Mouse (Mus musculus): ENCODE data around the gene Mlc1. TPM values are rescaled to one million over a fixed set of nuclear protein-coding genes. Genes with fewer than 3 reads are reported as not detected.

The Mlc1 gene
- polyA plus RNA-seq, 1 experiment from 2014 or later: 52.9 TPM

DNA sequence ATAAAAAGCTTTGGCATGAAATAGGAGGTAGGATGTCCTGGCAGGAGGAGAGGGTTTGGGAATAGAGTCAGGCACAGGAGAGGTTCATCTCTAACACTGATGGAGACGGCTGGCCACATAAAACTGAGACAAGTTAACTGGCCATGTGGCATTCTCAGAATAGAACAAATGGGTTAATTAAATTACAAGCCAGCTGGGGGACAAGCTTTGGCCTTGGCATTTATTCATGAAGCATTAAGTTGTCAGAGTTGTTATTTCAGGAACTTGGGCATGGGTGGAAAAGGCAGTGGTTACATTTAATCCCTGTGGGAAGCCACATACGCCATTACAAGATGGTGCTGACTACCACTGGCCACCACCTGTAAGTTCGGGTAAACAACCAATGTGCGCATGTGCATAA is 27.6 kb downstream of the Mlc1 start:
- WGBS: 82% methylated on average over 4 of the region's 4 CpGs
- no peak overlapping the region for H3K27ac ChIP-seq (ENCODE audit: low read depth, low read length)
- H3K4me1 ChIP-seq (ENCODE audit: control insufficient read depth, insufficient read depth, low read depth, low read length): peaks cover 5% of the 10 kb centered on the region
- H3K4me3 ChIP-seq (ENCODE audit: low read length): no peak overlapping the region
- H3K27me3 ChIP-seq (replicated peaks; ENCODE audit: control insufficient read depth, insufficient read depth, low read length): peaks cover 5% of the 10 kb centered on the region; the same call in 1 of the 2 replicates
- ATAC-seq: no peak
- no peaks in the 10 kb centered on the region for H3K9me3 ChIP-seq (ENCODE audit: control insufficient read depth, low read length)
- H3K9ac ChIP-seq (ENCODE audit: low read depth, low read length): no peak overlapping the region
- H3K36me3 ChIP-seq (ENCODE audit: control insufficient read depth, insufficient read depth, low read length): no peaks in the 10 kb centered on the region
- H3K4me2 ChIP-seq (ENCODE audit: low read length): no peak overlapping the region

DNA sequence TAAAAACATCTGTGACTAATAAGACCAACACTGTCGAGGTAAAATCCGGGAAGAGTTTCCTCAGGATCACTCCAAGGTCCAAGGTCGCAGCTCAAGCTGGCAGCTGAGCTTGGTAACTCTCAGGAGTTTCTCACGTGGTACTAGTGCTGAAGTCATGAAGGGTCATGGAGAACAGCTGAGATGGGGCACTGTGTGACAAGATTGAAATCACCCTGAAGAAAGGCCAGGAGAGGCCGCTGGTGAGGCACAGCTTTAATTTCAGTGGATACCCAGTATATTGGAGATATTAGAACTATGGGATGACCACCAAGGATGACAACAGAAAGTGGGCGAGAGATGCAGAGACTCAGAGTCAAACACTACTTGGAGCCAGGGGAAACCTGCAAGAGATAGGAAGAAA is 32.0 kb downstream of the Mlc1 start:
- 58% methylated on average over 6 of the region's 6 CpGs for WGBS
- no peak overlapping the region for H3K4me2 ChIP-seq (ENCODE audit: low read length)
- no peak overlapping the region for H3K27ac ChIP-seq (ENCODE audit: low read depth, low read length)
- H3K4me1 ChIP-seq (ENCODE audit: control insufficient read depth, insufficient read depth, low read depth, low read length): no peaks in the 10 kb centered on the region
- no peaks in the 10 kb centered on the region for H3K27me3 ChIP-seq (replicated peaks; ENCODE audit: control insufficient read depth, insufficient read depth, low read length)
- H3K36me3 ChIP-seq (ENCODE audit: control insufficient read depth, insufficient read depth, low read length): no peaks in the 10 kb centered on the region
- H3K9me3 ChIP-seq (ENCODE audit: control insufficient read depth, low read length): no peaks in the 10 kb centered on the region
- ATAC-seq: no peak
- H3K9ac ChIP-seq (ENCODE audit: low read depth, low read length): no peak overlapping the region
- H3K4me3 ChIP-seq (ENCODE audit: low read length): no peak overlapping the region

DNA sequence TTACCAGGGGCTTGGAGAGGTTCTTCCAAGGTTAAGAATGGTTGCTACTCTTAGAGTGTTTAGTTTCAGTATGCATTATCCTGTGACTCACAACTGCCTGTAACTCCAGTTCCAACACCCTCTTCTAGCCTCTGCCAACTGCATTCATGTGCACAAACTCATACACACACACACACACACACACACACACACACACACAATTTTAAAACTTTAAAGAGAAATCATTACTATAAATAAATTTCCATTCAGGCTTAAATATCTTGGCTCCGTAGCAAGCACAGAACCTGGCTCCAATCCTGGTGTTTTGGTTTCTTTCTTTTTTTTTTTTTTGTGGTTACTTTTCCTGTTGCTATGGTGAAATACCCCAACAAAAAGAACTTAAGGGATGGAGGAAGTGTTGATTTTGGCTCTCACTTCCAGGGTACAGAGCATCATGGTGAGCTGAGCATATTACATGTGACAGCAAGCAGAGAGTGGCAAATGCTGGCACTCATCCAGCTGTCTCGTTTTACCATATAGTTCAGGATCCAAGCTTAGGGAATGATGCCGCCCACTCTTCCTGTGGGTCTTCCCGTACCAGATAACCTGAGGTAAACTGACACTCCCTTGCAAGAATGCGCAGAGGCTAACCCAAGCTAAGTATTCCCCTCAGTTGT is 34.8 kb downstream of the Mlc1 start:
- Histone ChIP-seq H3K27ac (ENCODE audit: low read depth, low read length) (no peak overlapping the region), H3K4me2 (ENCODE audit: low read length) (no peak overlapping the region), H3K36me3 (ENCODE audit: control insufficient read depth, insufficient read depth, low read length) (no peaks in the 10 kb centered on the region), H3K4me1 (ENCODE audit: control insufficient read depth, insufficient read depth, low read depth, low read length) (no peaks in the 10 kb centered on the region), H3K9ac (ENCODE audit: low read depth, low read length) (no peak overlapping the region), H3K4me3 (ENCODE audit: low read length) (no peak overlapping the region), H3K27me3 (replicated peaks; ENCODE audit: control insufficient read depth, insufficient read depth, low read length) (no peaks in the 10 kb centered on the region), H3K9me3 (ENCODE audit: control insufficient read depth, low read length) (no peaks in the 10 kb centered on the region)
- WGBS: 78% methylated on average over 5 of the region's 5 CpGs
- no peak for ATAC-seq

DNA sequence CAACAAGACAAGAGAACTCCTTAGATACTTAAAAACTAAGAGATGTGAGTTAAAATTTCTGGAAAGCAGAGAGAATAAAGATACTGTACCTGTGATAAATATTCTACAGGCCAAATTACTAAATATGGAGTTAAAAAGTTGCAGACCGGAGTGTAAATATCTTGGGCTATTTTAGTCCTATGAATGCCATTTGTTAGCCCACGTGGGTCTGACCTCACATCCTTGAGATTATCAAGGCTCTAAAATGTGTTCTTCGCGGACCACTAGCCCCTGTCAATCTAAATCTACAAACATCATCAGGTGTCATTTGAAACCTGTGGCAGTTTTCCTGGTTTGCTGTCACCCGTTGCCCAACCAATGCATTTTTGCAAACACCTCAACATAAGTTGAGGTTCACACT is 36.0 kb downstream of the Mlc1 start:
- H3K4me3 ChIP-seq (ENCODE audit: low read length): no peak overlapping the region
- H3K4me2 ChIP-seq (ENCODE audit: low read length): no peak overlapping the region
- no peaks in the 10 kb centered on the region for H3K9me3 ChIP-seq (ENCODE audit: control insufficient read depth, low read length)
- no peak overlapping the region for H3K27ac ChIP-seq (ENCODE audit: low read depth, low read length)
- ATAC-seq: no peak
- H3K36me3 ChIP-seq (ENCODE audit: control insufficient read depth, insufficient read depth, low read length): no peaks in the 10 kb centered on the region
- WGBS: 86% methylated on average over 5 of the region's 5 CpGs
- H3K4me1 ChIP-seq (ENCODE audit: control insufficient read depth, insufficient read depth, low read depth, low read length): no peaks in the 10 kb centered on the region
- no peak overlapping the region for H3K9ac ChIP-seq (ENCODE audit: low read depth, low read length)
- no peaks in the 10 kb centered on the region for H3K27me3 ChIP-seq (replicated peaks; ENCODE audit: control insufficient read depth, insufficient read depth, low read length)

DNA sequence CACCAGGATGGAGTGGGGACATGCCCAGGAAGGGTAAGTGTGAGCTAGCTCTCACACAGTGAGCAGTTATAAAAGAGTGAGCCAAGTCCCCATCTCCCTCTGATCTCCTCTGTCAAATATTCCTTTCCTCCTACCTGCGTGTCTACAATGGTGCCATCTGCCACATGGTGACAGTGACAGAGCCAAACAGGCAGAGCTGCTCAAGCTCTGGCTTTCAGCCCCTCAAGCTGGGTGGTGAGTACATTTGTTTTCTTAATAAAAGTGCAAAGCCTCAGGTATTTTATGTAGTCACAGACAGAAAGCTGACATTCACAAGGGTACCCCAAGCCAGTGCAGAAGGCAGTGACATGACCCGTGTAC is 41.5 kb downstream of the Mlc1 start:
- no peak overlapping the region for H3K9ac ChIP-seq (ENCODE audit: low read depth, low read length)
- WGBS: 75% methylated on average over 2 of the region's 2 CpGs
- H3K4me3 ChIP-seq (ENCODE audit: low read length): no peak overlapping the region
- ATAC-seq: no peak
- no peaks in the 10 kb centered on the region for H3K4me1 ChIP-seq (ENCODE audit: control insufficient read depth, insufficient read depth, low read depth, low read length)
- H3K9me3 ChIP-seq (ENCODE audit: control insufficient read depth, low read length): no peaks in the 10 kb centered on the region
- no peaks in the 10 kb centered on the region for H3K36me3 ChIP-seq (ENCODE audit: control insufficient read depth, insufficient read depth, low read length)
- no peaks in the 10 kb centered on the region for H3K27me3 ChIP-seq (replicated peaks; ENCODE audit: control insufficient read depth, insufficient read depth, low read length)
- no peak overlapping the region for H3K27ac ChIP-seq (ENCODE audit: low read depth, low read length)
- H3K4me2 ChIP-seq (ENCODE audit: low read length): no peak overlapping the region

DNA sequence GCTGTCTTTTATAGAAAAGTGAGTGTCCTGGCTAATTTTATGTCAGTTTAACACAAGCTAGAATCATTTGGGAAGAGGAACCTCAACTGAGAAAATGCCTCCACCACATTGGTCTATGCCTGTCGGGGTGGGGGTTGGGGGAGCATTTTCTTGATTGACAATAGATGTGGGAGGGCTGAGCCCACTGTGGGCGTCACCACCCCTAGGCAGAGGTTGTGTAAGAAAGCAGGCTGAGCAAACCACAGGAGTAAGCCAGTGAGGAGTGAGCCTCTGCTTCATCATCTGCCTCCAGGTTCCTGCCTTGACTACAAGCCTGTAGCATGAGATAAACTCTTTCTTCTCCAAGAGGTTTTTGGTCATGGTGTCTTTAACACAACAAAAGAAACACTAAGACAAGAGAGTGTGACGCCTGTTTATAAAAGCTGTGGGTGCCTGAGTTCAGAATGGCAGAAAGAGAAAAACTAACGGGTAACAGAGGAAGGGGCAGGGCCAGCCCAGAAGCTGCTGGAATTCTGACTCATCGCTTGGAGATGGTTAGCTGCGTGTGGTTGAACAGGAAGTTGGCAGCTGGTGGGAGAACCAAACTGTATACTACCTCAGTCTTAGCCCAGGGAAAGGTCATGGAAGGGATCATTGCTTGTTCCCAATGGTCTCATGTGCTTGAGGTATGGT is 42.1 kb downstream of the Mlc1 start:
- Histone ChIP-seq H3K36me3 (ENCODE audit: control insufficient read depth, insufficient read depth, low read length) (no peaks in the 10 kb centered on the region), H3K4me1 (ENCODE audit: control insufficient read depth, insufficient read depth, low read depth, low read length) (no peaks in the 10 kb centered on the region), H3K9ac (ENCODE audit: low read depth, low read length) (no peak overlapping the region), H3K4me2 (ENCODE audit: low read length) (no peak overlapping the region), H3K9me3 (ENCODE audit: control insufficient read depth, low read length) (no peaks in the 10 kb centered on the region), H3K4me3 (ENCODE audit: low read length) (no peak overlapping the region), H3K27me3 (replicated peaks; ENCODE audit: control insufficient read depth, insufficient read depth, low read length) (no peaks in the 10 kb centered on the region), H3K27ac (ENCODE audit: low read depth, low read length) (no peak overlapping the region)
- WGBS: 65% methylated on average over 6 of the region's 6 CpGs
- no peak for ATAC-seq

DNA sequence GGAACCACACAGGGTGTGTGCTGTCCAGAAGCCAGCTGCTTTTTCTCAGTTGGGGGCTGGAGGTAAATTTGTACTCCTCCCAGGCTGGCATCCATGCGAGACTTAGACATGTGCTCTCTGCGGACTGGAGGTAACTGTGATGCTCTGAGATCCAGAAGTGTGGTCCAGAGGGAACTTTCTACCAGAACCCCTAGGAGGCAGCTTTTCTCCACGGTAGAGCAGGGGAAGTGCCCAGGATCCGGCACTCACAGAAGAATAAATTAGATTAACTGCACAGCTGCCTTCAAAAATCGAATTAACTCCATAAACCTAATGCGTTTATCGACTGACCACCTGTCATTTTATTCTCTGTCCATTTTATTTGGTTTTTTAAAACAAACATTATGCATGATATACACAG is 44.7 kb downstream of the Mlc1 start:
- H3K4me1 ChIP-seq (ENCODE audit: control insufficient read depth, insufficient read depth, low read depth, low read length): no peaks in the 10 kb centered on the region
- H3K36me3 ChIP-seq (ENCODE audit: control insufficient read depth, insufficient read depth, low read length): no peaks in the 10 kb centered on the region
- H3K27ac ChIP-seq (ENCODE audit: low read depth, low read length): no peak overlapping the region
- H3K9ac ChIP-seq (ENCODE audit: low read depth, low read length): no peak overlapping the region
- H3K4me2 ChIP-seq (ENCODE audit: low read length): no peak overlapping the region
- no peak for ATAC-seq
- H3K4me3 ChIP-seq (ENCODE audit: low read length): no peak overlapping the region
- WGBS: 56% methylated on average over 7 of the region's 7 CpGs
- H3K27me3 ChIP-seq (replicated peaks; ENCODE audit: control insufficient read depth, insufficient read depth, low read length): no peaks in the 10 kb centered on the region
- H3K9me3 ChIP-seq (ENCODE audit: control insufficient read depth, low read length): no peaks in the 10 kb centered on the region

- Histone ChIP-seq H3K4me1 (ENCODE audit: control insufficient read depth, insufficient read depth, low read depth, low read length) (no peaks in the 10 kb centered on the region), H3K4me2 (ENCODE audit: low read length) (no peak overlapping the region), H3K27ac (ENCODE audit: low read depth, low read length) (no peak overlapping the region), H3K9me3 (ENCODE audit: control insufficient read depth, low read length) (no peaks in the 10 kb centered on the region), H3K27me3 (replicated peaks; ENCODE audit: control insufficient read depth, insufficient read depth, low read length) (no peaks in the 10 kb centered on the region), H3K9ac (ENCODE audit: low read depth, low read length) (no peak overlapping the region), H3K4me3 (ENCODE audit: low read length) (no peak overlapping the region), H3K36me3 (ENCODE audit: control insufficient read depth, insufficient read depth, low read length) (no peaks in the 10 kb centered on the region)
- 94% methylated on average over 10 of the region's 10 CpGs for WGBS
- no peak for ATAC-seq
Observed at GRCm38 (mm10) chr15:88932667-88933066, 46.1 kb downstream of the Mlc1 start.

DNA sequence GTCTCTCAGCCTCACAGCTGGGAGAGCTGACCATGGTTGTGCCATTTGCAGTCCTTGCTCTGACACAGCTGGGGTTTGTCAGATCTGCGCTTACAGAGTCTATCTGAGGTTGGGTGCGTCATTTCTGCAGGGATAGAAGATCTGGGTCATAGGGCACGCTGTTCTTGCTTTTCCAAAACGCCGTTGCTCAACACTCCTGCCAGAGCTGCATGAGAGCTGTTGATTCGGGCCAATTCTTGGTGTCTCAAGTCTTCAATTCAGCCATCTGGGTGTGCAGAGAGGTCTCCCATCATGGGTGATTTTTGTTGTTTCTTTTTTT is 56.9 kb downstream of the Mlc1 start:
- no peaks in the 10 kb centered on the region for H3K4me1 ChIP-seq (ENCODE audit: control insufficient read depth, insufficient read depth, low read depth, low read length)
- WGBS: 80% methylated on average over 6 of the region's 6 CpGs

More for the DNA sequence above, 56.9 kb downstream of the Mlc1 start:
- no peaks in the 10 kb centered on the region for H3K9me3 ChIP-seq (ENCODE audit: control insufficient read depth, low read length)
- no peaks in the 10 kb centered on the region for H3K36me3 ChIP-seq (ENCODE audit: control insufficient read depth, insufficient read depth, low read length)
- H3K9ac ChIP-seq (ENCODE audit: low read depth, low read length): no peak overlapping the region
- H3K27ac ChIP-seq (ENCODE audit: low read depth, low read length): no peak overlapping the region
- no peak overlapping the region for H3K4me3 ChIP-seq (ENCODE audit: low read length)
- H3K27me3 ChIP-seq (replicated peaks; ENCODE audit: control insufficient read depth, insufficient read depth, low read length): no peaks in the 10 kb centered on the region
- H3K4me2 ChIP-seq (ENCODE audit: low read length): no peak overlapping the region
- no peak for ATAC-seq
